Mouse (Mus musculus): ENCODE results near the gene Kcnip4.

The Kcnip4 gene

DNA sequence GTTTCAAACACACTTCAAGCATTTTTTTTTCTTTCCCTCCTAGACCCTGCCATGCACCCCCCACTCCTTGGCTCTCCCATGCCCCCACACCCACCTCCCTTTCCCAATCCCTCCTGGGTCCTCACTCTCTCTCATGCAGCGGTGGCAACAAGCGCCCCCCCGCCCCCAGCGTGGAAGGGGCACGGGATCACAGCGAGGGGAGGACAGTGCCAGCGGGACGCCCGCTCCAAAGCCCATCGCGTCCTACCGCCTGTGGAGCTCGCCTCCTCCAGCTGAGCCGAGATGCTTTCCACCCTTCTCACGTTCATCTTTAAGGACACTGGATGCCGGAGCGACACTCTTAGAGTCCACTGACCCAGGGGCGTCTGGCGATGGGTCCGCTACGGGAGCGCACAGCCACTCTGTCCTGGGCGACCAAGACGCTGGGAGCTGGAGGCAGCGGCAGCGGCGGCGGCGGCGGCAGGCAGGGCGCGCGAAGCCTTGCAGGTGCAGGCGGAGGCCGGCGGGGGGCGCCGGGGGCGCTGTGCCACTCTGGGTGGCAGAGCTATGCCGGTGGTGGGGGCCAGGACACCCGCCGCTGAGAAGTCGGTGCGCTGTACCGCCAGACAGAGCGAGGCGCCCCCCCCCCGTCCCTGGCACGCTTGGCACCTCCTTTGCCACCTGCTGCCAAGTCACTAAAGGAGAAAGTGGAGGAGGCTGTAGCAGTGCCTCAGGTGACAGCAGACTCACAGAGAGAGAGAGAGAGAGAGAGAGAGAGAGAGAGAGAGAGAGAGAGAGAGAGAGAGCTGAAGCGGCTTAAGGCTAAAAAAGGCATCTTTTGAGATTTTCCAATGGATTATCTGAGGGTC is at the start of gene Kcnip4:
Kcnip4 (minus strand) TSS at position 514 of the 848 bp plus-strand sequence.
- peak; percentile 0 for DNase-seq (ENCODE audit: low read depth, low spot score)

DNA sequence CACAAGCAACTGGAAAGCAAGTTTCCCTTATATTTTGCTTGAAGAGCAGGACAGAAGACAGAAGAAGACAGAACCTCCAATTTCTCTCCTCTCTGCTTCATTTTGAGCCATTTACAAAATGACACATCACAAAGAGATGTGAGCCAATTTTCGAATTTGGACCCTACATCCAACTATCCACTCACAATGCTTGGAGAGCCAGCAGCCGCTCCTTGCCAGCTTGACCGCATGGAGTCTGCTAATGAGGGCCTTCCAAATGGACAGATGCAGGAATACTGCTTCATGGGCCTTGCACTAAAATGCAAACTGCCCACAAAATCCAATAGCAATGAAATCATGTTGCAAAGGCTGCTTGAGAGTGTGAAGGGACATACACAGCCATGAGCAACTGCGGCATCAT is 47.2 kb upstream of the Kcnip4 start:
- no peak for DNase-seq (ENCODE audit: low read depth, low spot score)

DNA sequence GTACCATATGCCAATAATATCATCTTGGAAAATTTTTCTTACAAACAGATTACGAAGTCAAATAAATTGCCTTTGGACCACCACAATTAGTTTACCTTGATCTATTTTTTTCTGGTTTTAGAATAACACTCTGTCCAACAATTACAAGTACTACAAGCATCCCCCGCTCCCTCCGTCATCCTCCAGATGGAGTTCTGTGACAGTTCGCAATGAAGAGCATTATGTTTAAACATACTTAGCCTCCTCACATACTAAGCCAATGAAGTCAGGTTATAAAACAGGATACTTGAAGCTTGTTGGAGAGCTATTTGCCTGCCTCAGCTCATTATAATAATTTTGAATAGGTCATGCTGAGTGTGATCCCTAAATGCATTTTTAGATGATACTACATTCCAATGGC is 39.0 kb upstream of the Kcnip4 start:
- DNase-seq (ENCODE audit: low read depth, low spot score), result no peak

DNA sequence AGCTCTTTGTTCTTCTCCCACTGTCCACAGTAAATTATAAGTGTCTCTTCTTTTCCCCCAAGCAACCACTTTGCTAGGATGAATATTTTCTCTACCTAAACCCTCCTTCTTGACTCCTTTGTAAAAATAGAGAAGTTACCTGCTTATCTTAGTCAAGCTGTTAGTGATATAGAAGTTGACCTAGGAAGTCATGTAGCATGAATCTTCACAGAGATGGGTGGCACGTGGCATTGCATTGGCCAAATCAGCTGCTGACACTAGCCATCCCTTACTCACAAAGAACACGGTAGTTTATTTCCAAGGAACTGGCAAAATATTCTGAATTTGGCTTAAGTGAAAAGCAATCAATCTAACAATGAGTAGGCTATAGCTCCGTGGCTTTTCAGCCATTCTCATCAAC is 32.7 kb upstream of the Kcnip4 start:
- no peak for DNase-seq (ENCODE audit: low read depth, low spot score)

- no peak for DNase-seq (ENCODE audit: low read depth, low spot score)
Measured at GRCm38 (mm10) chr5:49547884-49548283, 23.2 kb upstream of the Kcnip4 start.

- no peak for DNase-seq (ENCODE audit: low read depth, low spot score)
Measured at GRCm38 (mm10) chr5:49529362-49529761, 4.7 kb upstream of the Kcnip4 start.

DNA sequence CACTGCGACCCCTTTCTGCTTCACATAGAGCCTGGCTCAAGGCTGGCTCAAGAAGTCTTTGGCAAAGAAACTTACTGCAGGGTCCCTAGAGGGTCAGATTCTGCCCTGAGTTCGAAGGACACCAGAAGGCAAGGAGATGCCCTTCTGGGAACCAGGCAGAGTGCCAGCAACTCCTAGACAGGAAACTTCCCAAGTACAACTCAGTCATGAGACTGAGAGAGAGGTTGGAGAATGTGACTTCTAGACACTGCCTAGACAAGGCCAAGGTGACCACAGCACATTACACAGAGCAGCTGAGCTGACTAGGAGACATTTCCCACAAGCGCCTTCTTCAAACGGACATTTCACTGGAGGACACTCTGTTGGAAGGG is 520 bp upstream of the Kcnip4 start:
- DNase-seq (ENCODE audit: low read depth, low spot score), result no peak

- no peak for DNase-seq (ENCODE audit: low read depth, low spot score)
Measured at GRCm38 (mm10) chr5:49523997-49524393, 712 bp downstream of the Kcnip4 start.

- DNase-seq (ENCODE audit: low read depth, low spot score), result no peak
Measured at GRCm38 (mm10) chr5:49522986-49523385, 1.7 kb downstream of the Kcnip4 start.

GRCm38 (mm10) chr5:49498743-49499142 is 26.0 kb downstream of the Kcnip4 start:
- no peak for DNase-seq (ENCODE audit: low read depth, low spot score)

GRCm38 (mm10) chr5:49487270-49487669 is 37.4 kb downstream of the Kcnip4 start:
- DNase-seq (ENCODE audit: low read depth, low spot score), result no peak

- DNase-seq (ENCODE audit: low read depth, low spot score), result no peak
Measured at GRCm38 (mm10) chr5:49470738-49471137, 54.0 kb downstream of the Kcnip4 start.

DNA sequence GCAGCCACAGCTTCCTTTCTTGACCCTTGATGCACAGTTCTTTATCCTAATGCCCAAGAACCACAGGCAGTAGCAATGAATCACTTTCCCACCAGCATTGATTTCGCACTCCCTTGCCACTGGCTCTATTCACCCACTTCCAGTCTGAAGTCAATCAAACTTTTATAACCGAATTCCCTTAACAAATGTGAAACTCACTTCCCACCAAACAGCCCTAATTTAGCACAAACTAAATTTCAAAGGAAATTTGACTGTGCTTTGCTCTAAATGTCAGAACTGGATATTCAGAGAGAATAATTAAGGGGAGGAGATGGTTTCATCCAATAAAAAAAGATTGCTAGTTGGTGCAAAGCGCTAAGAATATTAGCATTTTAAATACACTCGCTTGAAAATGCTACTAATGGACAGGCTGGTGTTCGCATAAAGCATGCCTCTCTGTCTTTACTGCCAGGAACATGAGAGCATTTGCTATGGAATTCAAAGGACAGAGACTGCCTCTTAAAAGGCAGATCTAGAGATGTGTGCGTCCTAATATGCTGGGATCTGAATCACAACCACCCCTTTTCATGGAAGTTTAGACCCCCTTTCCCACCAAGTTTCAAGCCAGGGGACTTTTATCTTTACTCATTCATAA is 63.9 kb downstream of the Kcnip4 start:
- no peak for DNase-seq (ENCODE audit: low read depth, low spot score)

DNA sequence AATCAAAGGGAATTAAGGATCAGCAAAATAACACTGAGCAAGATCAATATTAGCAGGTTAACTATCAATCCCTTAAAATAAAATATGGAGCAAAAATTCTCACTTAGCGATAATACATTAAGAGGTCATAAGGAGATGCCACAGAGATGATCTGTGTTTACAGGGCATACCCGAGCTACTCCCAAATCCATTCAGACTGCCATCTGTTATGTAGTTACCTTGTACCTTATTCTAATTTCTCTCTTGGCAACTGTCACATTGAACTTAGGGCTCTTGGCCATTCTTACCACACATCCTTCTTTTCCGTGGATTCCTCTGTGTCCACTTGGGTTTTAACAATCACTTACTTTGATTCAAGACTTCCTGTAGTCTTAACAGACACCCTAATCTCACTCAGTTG is 71.6 kb downstream of the Kcnip4 start:
- no peak for DNase-seq (ENCODE audit: low read depth, low spot score)

DNA sequence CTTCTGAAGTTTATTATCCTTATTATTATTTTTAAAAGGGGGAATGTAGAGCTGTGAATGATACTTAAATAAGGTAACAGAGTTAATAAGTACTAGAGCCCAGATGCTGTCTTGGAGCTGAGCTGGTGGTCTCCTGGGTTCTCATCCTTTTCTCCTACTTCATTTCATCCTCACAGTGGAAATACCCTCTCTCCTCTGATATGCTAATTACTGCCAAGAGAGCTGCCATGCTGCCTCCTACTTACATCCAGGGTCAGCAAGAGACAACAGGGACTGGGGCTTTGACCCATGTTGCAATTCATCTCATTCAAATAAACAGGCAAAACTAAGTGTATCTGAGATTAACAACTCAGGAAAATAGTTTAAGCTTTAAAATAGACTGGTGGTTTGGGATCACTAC is 73.4 kb downstream of the Kcnip4 start:
- DNase-seq (ENCODE audit: low read depth, low spot score), result no peak

GRCm38 (mm10) chr5:49450876-49451275 is 73.8 kb downstream of the Kcnip4 start:
- no peak for DNase-seq (ENCODE audit: low read depth, low spot score)

GRCm38 (mm10) chr5:49437236-49437635 is 87.5 kb downstream of the Kcnip4 start:
- no peak for DNase-seq (ENCODE audit: low read depth, low spot score)

- no peak for DNase-seq (ENCODE audit: low read depth, low spot score)
Measured at GRCm38 (mm10) chr5:49427689-49428088, 97.0 kb downstream of the Kcnip4 start.

- DNase-seq (ENCODE audit: low read depth, low spot score), result no peak
Measured at GRCm38 (mm10) chr5:49419707-49420106, 105.0 kb downstream of the Kcnip4 start.

GRCm38 (mm10) chr5:49408351-49408750 is 116.4 kb downstream of the Kcnip4 start:
- DNase-seq (ENCODE audit: low read depth, low spot score), result no peak

GRCm38 (mm10) chr5:49370543-49371076 is 154.1 kb downstream of the Kcnip4 start:
- DNase-seq (ENCODE audit: low read depth, low spot score), result no peak

GRCm38 (mm10) chr5:49368636-49369423 is 155.9 kb downstream of the Kcnip4 start:
- DNase-seq (ENCODE audit: low read depth, low spot score), result no peak
